Mouse (Mus musculus): ENCODE results near the gene Pepd.

DNA sequence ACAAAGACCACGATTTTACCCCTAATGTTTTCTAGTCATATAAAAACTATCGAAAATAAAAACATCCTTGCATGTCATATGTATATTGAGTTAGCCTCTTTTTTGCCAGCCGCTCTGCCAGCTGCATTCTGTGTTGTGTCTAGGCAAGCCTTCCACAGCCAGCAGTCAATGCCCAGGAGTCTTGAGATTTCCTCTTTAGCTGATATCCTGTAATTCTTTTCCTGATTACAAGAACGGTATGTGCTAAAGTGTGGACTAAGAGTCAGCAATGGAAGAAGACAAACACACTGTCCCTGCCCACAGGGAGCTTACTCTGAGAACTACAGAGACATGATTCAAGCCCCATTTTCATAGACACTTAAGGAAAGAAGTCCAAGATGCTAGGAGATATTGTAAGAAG is 145.4 kb downstream of the Pepd start:
- TF ChIP-seq CTCF (IDR thresholded peaks at IDR 0.05) (no peak), EP300 (IDR thresholded peaks at IDR 0.05; ENCODE audit: insufficient read depth, low read depth, low read length) (no peak), POLR2A (IDR thresholded peaks at IDR 0.05; ENCODE audit: insufficient read depth, low read depth, low read length) (0 out of 2 replicates have a peak, but pooled peaks have one; percentile 18)

Measured in heart, adult 2 months (tissue).